Mouse (Mus musculus): Measurements from ENCODE around the gene Nckap5.

GRCm38 (mm10) chr1:125870056-125870455 lies 960.5 kb downstream of the Nckap5 start:
- TF ChIP-seq CTCF (IDR thresholded peaks at IDR 0.05; ENCODE audit: control insufficient read depth, insufficient read depth, insufficient read length): no peak
- TF ChIP-seq MAX (IDR thresholded peaks at IDR 0.05): no peak

Data from C2C12 (cell line).